Mouse (Mus musculus) G1E (cell line): ENCODE results near the gene Cacnb3. TPM values are rescaled to one million over a fixed set of nuclear protein-coding genes. Genes with fewer than 3 reads are reported as not detected.

Experiments
- ATAC-seq: 2 replicates; pipeline ENCODE4 v1.8.0; 2016; ENCODE audit warnings: mild to moderate bottlenecking; ENCODE audit not compliant: insufficient number of reproducible peaks, poor library complexity, low FRiP score, severe bottlenecking; ENCODE audit errors: extremely low read depth
- DNase-seq: peaks from one replicate; pipeline ENCODE4 v3.0.0; 2012; ENCODE audit warnings: low spot score
- H3K27me3 ChIP-seq: 2 replicates; pipeline ENCODE4 v1.6.1; 2012; ENCODE audit warnings: mild to moderate bottlenecking, low read length, inconsistent platforms; ENCODE audit not compliant: insufficient read depth
- H3K36me3 ChIP-seq: replicated peaks from 2 replicates; pipeline ENCODE3; 2012; ENCODE audit warnings: mild to moderate bottlenecking, inconsistent platforms
- H3K4me1 ChIP-seq: 2 replicates; pipeline ENCODE4 v1.6.1; 2012; ENCODE audit warnings: low read depth, low read length, inconsistent platforms, mixed read lengths; ENCODE audit not compliant: insufficient read depth
- H3K4me3 ChIP-seq: 2 replicates; pipeline ENCODE4 v1.5.1; 2012; ENCODE audit warnings: low read depth, mild to moderate bottlenecking, inconsistent platforms, low read length, moderate library complexity, mixed read lengths
- H3K9me3 ChIP-seq: replicated peaks from 2 replicates; pipeline ENCODE4 v1.6.1; 2012; ENCODE audit warnings: inconsistent platforms
- CTCF ChIP-seq: IDR thresholded peaks from 2 replicates; pipeline ENCODE4 v1.5.1; 2012; ENCODE audit warnings: low read depth, low read length, inconsistent platforms, mixed read lengths
- GATA1 ChIP-seq: IDR thresholded peaks from 2 replicates; pipeline ENCODE4 v1.6.1; 2012; ENCODE audit warnings: borderline replicate concordance, low read length, inconsistent platforms, mixed read lengths
- GATA2 ChIP-seq: IDR thresholded peaks from 2 replicates; pipeline ENCODE4 v1.6.1; 2012; ENCODE audit warnings: low read depth, low read length, inconsistent platforms, borderline replicate concordance
- POLR2AphosphoS5 ChIP-seq: IDR thresholded peaks from 2 replicates; pipeline ENCODE4 v1.6.1; 2012; ENCODE audit warnings: low read depth, low read length, inconsistent platforms; ENCODE audit not compliant: insufficient replicate concordance
- TAL1 ChIP-seq: conservative IDR thresholded peaks from 2 replicates; pipeline ENCODE4 v1.6.1; 2012; ENCODE audit warnings: low read depth, low read length, inconsistent platforms, mixed read lengths
- polyA plus RNA-seq: library from polyadenylated mRNA; stranded (reverse); fragments of >175 nt; gene quantifications from 2 replicates; pipeline ENCODE4 v1.2.3, GENCODE M21; 2012
- total RNA-seq, 2 experiments: library from RNA; stranded (forward) in 1 of 2; stranded (reverse) in 1 of 2; fragments of 200-1000 nt in 1 of 2; fragments of >200 nt in 1 of 2; fragmentation: Nextera tagmentation in 1 of 2; gene quantifications; 2 replicates each; pipeline ENCODE4 v1.2.3; 2014 to 2017

Gene Cacnb3
- total and polyA plus RNA-seq, 3 experiments = 0.22 TPM; not detected in 1

DNA sequence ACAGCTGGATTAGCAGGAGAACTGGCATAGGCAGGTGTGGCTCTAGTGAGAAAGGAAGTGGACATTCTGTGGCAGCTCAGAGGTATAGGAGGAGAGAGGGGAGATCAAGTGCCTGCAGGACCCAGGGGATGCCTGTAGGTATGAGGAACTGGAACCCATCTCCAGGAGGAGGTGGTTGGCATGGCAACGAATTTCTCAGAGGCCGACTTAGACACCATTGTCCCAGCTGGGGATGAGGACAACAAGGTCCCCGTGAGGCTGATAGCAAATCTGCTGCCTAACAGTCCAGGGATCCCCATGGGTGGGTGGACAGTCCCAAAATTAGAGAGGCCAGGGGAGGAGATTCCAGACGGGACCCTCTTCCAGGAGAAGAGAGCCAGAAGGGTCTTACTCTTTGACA, 2.3 kb downstream of the Cacnb3 start:
- Histone ChIP-seq H3K4me1 (peaks cover 46% of the 10 kb centered on the region), H3K4me3 (no peak overlapping the region), H3K36me3 (no peaks in the 10 kb centered on the region), H3K27me3 (peaks cover 97% of the 10 kb centered on the region), H3K9me3 (no peaks in the 10 kb centered on the region)
- TF ChIP-seq POLR2AphosphoS5 (no peak), CTCF (no peak), GATA1 (no peak), TAL1 (no peak), GATA2 (no peak)
- no peak for DNase-seq
- no peak for ATAC-seq

DNA sequence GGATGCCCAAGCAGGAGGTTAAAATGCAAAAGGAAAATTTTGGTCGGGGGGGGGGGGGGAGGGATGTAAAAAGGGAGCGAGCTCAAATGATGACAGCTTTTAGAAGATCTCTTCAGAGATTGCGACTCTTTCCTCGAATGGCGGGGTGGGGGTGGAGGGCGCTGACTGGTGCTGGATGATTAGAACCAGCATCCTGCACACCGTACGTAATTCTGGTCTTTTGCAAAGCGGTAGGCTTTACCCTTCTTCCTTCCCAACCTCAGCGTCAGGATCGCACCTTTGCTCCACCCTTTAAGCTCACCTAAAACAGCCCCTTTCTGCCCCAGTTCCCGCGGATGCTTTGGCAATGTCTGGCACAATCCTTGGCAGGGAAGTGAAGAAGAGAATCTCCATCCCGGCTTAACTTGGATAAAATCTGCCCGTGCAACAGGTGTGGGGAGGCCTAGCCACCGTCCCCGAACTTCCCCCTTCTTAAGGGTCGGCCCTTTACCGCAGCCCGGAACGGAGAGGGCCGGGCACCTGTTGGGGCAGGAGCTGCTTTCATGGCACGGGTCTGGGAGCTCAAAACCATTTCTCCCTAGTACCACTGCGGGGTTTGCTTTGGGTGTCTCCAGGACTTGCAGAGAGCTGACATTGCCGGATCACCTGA, 3.3 kb downstream of the Cacnb3 start:
- H3K4me3 ChIP-seq = peak overlapping the region; percentile 70
- H3K36me3 ChIP-seq = no peaks in the 10 kb centered on the region
- ATAC-seq (no peak), DNase-seq (no peak)
- peaks cover 46% of the 10 kb centered on the region for H3K4me1 ChIP-seq
- H3K9me3 ChIP-seq = no peaks in the 10 kb centered on the region
- H3K27me3 ChIP-seq = peaks cover 94% of the 10 kb centered on the region
- TF ChIP-seq GATA2 = no peak
- TF ChIP-seq POLR2AphosphoS5 = no peak
- TF ChIP-seq GATA1 = no peak
- TF ChIP-seq CTCF = no peak
- TF ChIP-seq TAL1 = no peak

- peak; percentile 66 for DNase-seq
- ATAC-seq = no peak
- Histone ChIP-seq H3K36me3 (no peaks in the 10 kb centered on the region), H3K27me3 (peaks cover 94% of the 10 kb centered on the region), H3K9me3 (no peaks in the 10 kb centered on the region), H3K4me3 (peak overlapping the region; percentile 70), H3K4me1 (peaks cover 46% of the 10 kb centered on the region)
- TF ChIP-seq CTCF = no peak
- TF ChIP-seq GATA2 = no peak
- TF ChIP-seq POLR2AphosphoS5 = no peak
- no peak for TF ChIP-seq GATA1
Observed at GRCm38 (mm10) chr15:98634541-98635081, 4.0 kb downstream of the Cacnb3 start.

- Histone ChIP-seq H3K4me3 (peak overlapping the region; percentile 70; the same call in 1 of the 2 replicates), H3K27me3 (peaks cover 94% of the 10 kb centered on the region)
- TF ChIP-seq GATA2 (no peak), POLR2AphosphoS5 (no peak), TAL1 (no peak), CTCF (no peak), GATA1 (no peak)
Observed at GRCm38 (mm10) chr15:98635291-98635841, 4.7 kb downstream of the Cacnb3 start.

GRCm38 (mm10) chr15:98636517-98636916, 5.9 kb downstream of the Cacnb3 start:
- TF ChIP-seq GATA2 (no peak), TAL1 (no peak), GATA1 (no peak), POLR2AphosphoS5 (no peak), CTCF (no peak)
- peaks cover 51% of the 10 kb centered on the region for H3K4me1 ChIP-seq
- peaks cover 93% of the 10 kb centered on the region for H3K27me3 ChIP-seq

More at GRCm38 (mm10) chr15:98635291-98635841, 4.7 kb downstream of the Cacnb3 start:
- Histone ChIP-seq H3K9me3 (no peaks in the 10 kb centered on the region), H3K4me1 (peaks cover 50% of the 10 kb centered on the region), H3K36me3 (no peaks in the 10 kb centered on the region)
- ATAC-seq (no peak), DNase-seq (no peak)

GRCm38 (mm10) chr15:98637155-98637554, 6.5 kb downstream of the Cacnb3 start:
- ATAC-seq = no peak
- no peak for DNase-seq
- H3K4me1 ChIP-seq = peaks cover 50% of the 10 kb centered on the region
- H3K9me3 ChIP-seq = no peaks in the 10 kb centered on the region
- H3K36me3 ChIP-seq = peaks cover under 1% of the 10 kb centered on the region
- H3K27me3 ChIP-seq = peaks cover 93% of the 10 kb centered on the region
- TF ChIP-seq GATA1 (no peak), GATA2 (no peak)
- H3K4me3 ChIP-seq = no peak overlapping the region

More at GRCm38 (mm10) chr15:98636517-98636916, 5.9 kb downstream of the Cacnb3 start:
- H3K9me3 ChIP-seq = no peaks in the 10 kb centered on the region
- H3K4me3 ChIP-seq = no peak overlapping the region
- no peaks in the 10 kb centered on the region for H3K36me3 ChIP-seq
- DNase-seq = no peak
- no peak for ATAC-seq
